Mouse (Mus musculus): Measurements from ENCODE around the gene Vstm5. TPM values are rescaled to one million over a fixed set of nuclear protein-coding genes. Genes with fewer than 3 reads are reported as not detected.
"Not testable (repeated sequence)": the region's sequence is repeated elsewhere in the genome, so short reads cannot be mapped to it uniquely, and the experiment has no call there.

Vstm5 gene
- polyA plus RNA-seq, 1 experiment: 1.7 TPM

GRCm38 (mm10) chr9:15301399-15301798 is 62.6 kb downstream of the Vstm5 start:
- Histone ChIP-seq H3K4me3 (ENCODE audit: low read depth, low read length) (no peak overlapping the region), H3K9ac (ENCODE audit: low read depth, poor library complexity, severe bottlenecking) (no peak overlapping the region), H3K27me3 (ENCODE audit: control insufficient read depth, insufficient read depth, low read length, poor library complexity, severe bottlenecking) (no peaks in the 10 kb centered on the region), H3K27ac (ENCODE audit: insufficient read depth, low read length) (no peak overlapping the region), H3K4me1 (ENCODE audit: control insufficient read depth, insufficient read depth, low read length) (no peaks in the 10 kb centered on the region), H3K9me3 (replicated peaks; ENCODE audit: control insufficient read depth, insufficient read depth, low read length, poor library complexity, severe bottlenecking) (no peaks in the 10 kb centered on the region), H3K36me3 (ENCODE audit: control insufficient read depth, insufficient read depth, low read length, poor library complexity, severe bottlenecking) (no peaks in the 10 kb centered on the region)
- TF ChIP-seq POLR2A (IDR thresholded peaks at IDR 0.05; ENCODE audit: insufficient read depth, low read length) (no peak), EP300 (IDR thresholded peaks at IDR 0.05; ENCODE audit: insufficient read depth, low read depth, low read length) (no peak), CTCF (IDR thresholded peaks at IDR 0.05; ENCODE audit: low read depth, low read length) (no peak)

- not testable (repeated sequence) for H3K4me1 ChIP-seq (ENCODE audit: control insufficient read depth, insufficient read depth, low read length); H3K9me3 ChIP-seq (replicated peaks; ENCODE audit: control insufficient read depth, insufficient read depth, low read length, poor library complexity, severe bottlenecking); H3K4me3 ChIP-seq (ENCODE audit: low read depth, low read length); H3K27me3 ChIP-seq (ENCODE audit: control insufficient read depth, insufficient read depth, low read length, poor library complexity, severe bottlenecking); H3K27ac ChIP-seq (ENCODE audit: insufficient read depth, low read length); H3K9ac ChIP-seq (ENCODE audit: low read depth, poor library complexity, severe bottlenecking); H3K36me3 ChIP-seq (ENCODE audit: control insufficient read depth, insufficient read depth, low read length, poor library complexity, severe bottlenecking)
These were observed 63.2 kb downstream of the Vstm5 start for GRCm38 (mm10) chr9:15302006-15302405.

- TF ChIP-seq CTCF (IDR thresholded peaks at IDR 0.05; ENCODE audit: low read depth, low read length): no peak
- TF ChIP-seq POLR2A (IDR thresholded peaks at IDR 0.05; ENCODE audit: insufficient read depth, low read length): no peak
- TF ChIP-seq EP300 (IDR thresholded peaks at IDR 0.05; ENCODE audit: insufficient read depth, low read depth, low read length): no peak
- H3K4me3 ChIP-seq (ENCODE audit: low read depth, low read length): no peak overlapping the region
- no peaks in the 10 kb centered on the region for H3K9me3 ChIP-seq (replicated peaks; ENCODE audit: control insufficient read depth, insufficient read depth, low read length, poor library complexity, severe bottlenecking)
- H3K27me3 ChIP-seq (ENCODE audit: control insufficient read depth, insufficient read depth, low read length, poor library complexity, severe bottlenecking): no peaks in the 10 kb centered on the region
- H3K27ac ChIP-seq (ENCODE audit: insufficient read depth, low read length): 0 out of 2 replicates have a peak overlapping the region, but pooled peaks have one; percentile 17
- no peak overlapping the region for H3K9ac ChIP-seq (ENCODE audit: low read depth, poor library complexity, severe bottlenecking)
- no peaks in the 10 kb centered on the region for H3K4me1 ChIP-seq (ENCODE audit: control insufficient read depth, insufficient read depth, low read length)
- H3K36me3 ChIP-seq (ENCODE audit: control insufficient read depth, insufficient read depth, low read length, poor library complexity, severe bottlenecking): peaks cover 12% of the 10 kb centered on the region
These were observed 64.0 kb downstream of the Vstm5 start for GRCm38 (mm10) chr9:15302881-15303280.

- Histone ChIP-seq H3K4me1 (ENCODE audit: control insufficient read depth, insufficient read depth, low read length) (no peaks in the 10 kb centered on the region), H3K36me3 (ENCODE audit: control insufficient read depth, insufficient read depth, low read length, poor library complexity, severe bottlenecking) (peaks cover 40% of the 10 kb centered on the region), H3K27ac (ENCODE audit: insufficient read depth, low read length) (peak within 1 kb of the TSS; percentile 73), H3K9me3 (replicated peaks; ENCODE audit: control insufficient read depth, insufficient read depth, low read length, poor library complexity, severe bottlenecking) (no peaks in the 10 kb centered on the region), H3K9ac (ENCODE audit: low read depth, poor library complexity, severe bottlenecking) (peak within 1 kb of the TSS; percentile 92), H3K4me3 (ENCODE audit: low read depth, low read length) (peak within 1 kb of the TSS; percentile 96), H3K27me3 (ENCODE audit: control insufficient read depth, insufficient read depth, low read length, poor library complexity, severe bottlenecking) (no peaks in the 10 kb centered on the region)
- TF ChIP-seq POLR2A (IDR thresholded peaks at IDR 0.05; ENCODE audit: insufficient read depth, low read length) (peak; percentile 85), EP300 (IDR thresholded peaks at IDR 0.05; ENCODE audit: insufficient read depth, low read depth, low read length) (no peak), CTCF (IDR thresholded peaks at IDR 0.05; ENCODE audit: low read depth, low read length) (no peak)
These were observed 66.9 kb downstream of the Vstm5 start, which contains the start of gene Taf1d for GRCm38 (mm10) chr9:15305503-15306397. Taf1d (plus strand) TSS chr9:15306214.

GRCm38 (mm10) chr9:15306398-15307119 is 67.7 kb downstream of the Vstm5 start, which contains the start of gene 4931406C07Rik:
4931406C07Rik (minus strand) TSS chr9:15306448.
- Histone ChIP-seq H3K9me3 (replicated peaks; ENCODE audit: control insufficient read depth, insufficient read depth, low read length, poor library complexity, severe bottlenecking) (no peaks in the 10 kb centered on the region), H3K4me3 (ENCODE audit: low read depth, low read length) (peak within 1 kb of the TSS; percentile 96), H3K27ac (ENCODE audit: insufficient read depth, low read length) (peak within 1 kb of the TSS; percentile 73), H3K9ac (ENCODE audit: low read depth, poor library complexity, severe bottlenecking) (peak within 1 kb of the TSS; percentile 92), H3K27me3 (ENCODE audit: control insufficient read depth, insufficient read depth, low read length, poor library complexity, severe bottlenecking) (no peaks in the 10 kb centered on the region), H3K36me3 (ENCODE audit: control insufficient read depth, insufficient read depth, low read length, poor library complexity, severe bottlenecking) (peaks cover 46% of the 10 kb centered on the region), H3K4me1 (ENCODE audit: control insufficient read depth, insufficient read depth, low read length) (no peaks in the 10 kb centered on the region)
- TF ChIP-seq EP300 (IDR thresholded peaks at IDR 0.05; ENCODE audit: insufficient read depth, low read depth, low read length) (no peak), CTCF (IDR thresholded peaks at IDR 0.05; ENCODE audit: low read depth, low read length) (no peak), POLR2A (IDR thresholded peaks at IDR 0.05; ENCODE audit: insufficient read depth, low read length) (no peak)

GRCm38 (mm10) chr9:15307257-15307656 is 68.4 kb downstream of the Vstm5 start:
- TF ChIP-seq EP300 (IDR thresholded peaks at IDR 0.05; ENCODE audit: insufficient read depth, low read depth, low read length): no peak
- TF ChIP-seq POLR2A (IDR thresholded peaks at IDR 0.05; ENCODE audit: insufficient read depth, low read length): no peak
- TF ChIP-seq CTCF (IDR thresholded peaks at IDR 0.05; ENCODE audit: low read depth, low read length): no peak
- Histone ChIP-seq H3K36me3 (ENCODE audit: control insufficient read depth, insufficient read depth, low read length, poor library complexity, severe bottlenecking) (peaks cover 53% of the 10 kb centered on the region), H3K27me3 (ENCODE audit: control insufficient read depth, insufficient read depth, low read length, poor library complexity, severe bottlenecking) (no peaks in the 10 kb centered on the region), H3K27ac (ENCODE audit: insufficient read depth, low read length) (no peak overlapping the region), H3K4me1 (ENCODE audit: control insufficient read depth, insufficient read depth, low read length) (no peaks in the 10 kb centered on the region), H3K4me3 (ENCODE audit: low read depth, low read length) (peak overlapping the region; percentile 84), H3K9ac (ENCODE audit: low read depth, poor library complexity, severe bottlenecking) (peak overlapping the region; percentile 92), H3K9me3 (replicated peaks; ENCODE audit: control insufficient read depth, insufficient read depth, low read length, poor library complexity, severe bottlenecking) (no peaks in the 10 kb centered on the region)
